29 mouse cellular contexts compared by ENCODE assay signal in the genomic region with DNA sequence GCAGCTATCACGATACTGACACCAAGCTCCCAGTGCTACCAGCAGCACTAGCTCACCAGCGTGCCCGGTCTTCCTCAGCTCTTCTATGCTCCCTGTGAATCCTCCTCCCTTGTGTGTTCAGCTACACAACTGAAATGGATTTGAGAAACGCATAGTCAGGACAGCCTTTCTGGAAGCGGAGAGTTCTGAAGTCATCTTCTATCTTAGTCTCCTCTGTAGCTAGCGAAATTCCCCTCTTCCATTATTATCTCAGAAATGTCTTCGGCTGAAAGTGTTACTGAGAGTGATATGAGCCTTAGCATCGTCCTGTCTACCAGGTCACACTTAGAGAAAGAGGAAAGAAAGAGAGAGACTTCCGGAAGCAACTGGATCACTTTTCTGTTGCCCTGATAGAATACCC. TPM values are rescaled to one million over a fixed set of nuclear protein-coding genes. Genes with fewer than 3 reads are reported as not detected.
DNase-seq lines count a peak whose midpoint lies in the region; ATAC-seq lines count a peak whose summit lies in the region.
"Had no signal": no experiment of that assay in that cellular context is flagged by ENCODE, and none has a peak within 500 bp of the region (broad histone marks: within the 10 kb centered on the region; RNA-seq: fewer than 3 reads in every experiment).

No protein-coding gene starts in this region.

- H3K4me2 ChIP-seq in heart, embryonic 14.5 days (ENCODE audit: low read length), result peak overlapping the region; percentile 53
- H3K4me2 ChIP-seq in lung, embryonic 15.5 days, result peak overlapping the region; percentile 13; the same call in 1 of the 2 replicates
- H3K4me2 ChIP-seq: hindbrain, embryonic 13.5 days; liver, embryonic 13.5 days; midbrain, embryonic 15.5 days; neural tube, embryonic 15.5 days had no signal

- H3K36me3 ChIP-seq in heart, embryonic 14.5 days (ENCODE audit: control insufficient read depth, insufficient read depth, low read length), result no peaks in the 10 kb centered on the region
- H3K36me3 ChIP-seq in lung, embryonic 15.5 days, result no peaks in the 10 kb centered on the region
- H3K36me3 ChIP-seq: hindbrain, embryonic 13.5 days; liver, embryonic 13.5 days; midbrain, embryonic 10.5 days; midbrain, embryonic 15.5 days; neural tube, embryonic 15.5 days had no signal

- DNase-seq in heart, adult 11 months, result peak; percentile 28
- no peak for DNase-seq in heart, adult 9 months (ENCODE audit: low spot score in 2 of 2)
- no peak for DNase-seq in heart, adult 8-10 months (ENCODE audit: low spot score)
- DNase-seq in lung, adult 18-20 months, result no peak
- no peak for DNase-seq in cerebellum, postnatal 10 days
- DNase-seq: adrenal gland, postnatal 25 days; B cell, adult 2 months; cerebellum, adult 11-12 months; cerebellum, adult 9-11 months; forebrain, postnatal 0 days; gastrocnemius, postnatal 14 days; kidney, adult 8-10 months; kidney, postnatal 4 days; liver, embryonic 13.5 days; lung, postnatal 10 days; retina, postnatal 1 day; right cerebral cortex, postnatal 14 days; thymus, postnatal 4 days had no signal

- ATAC-seq in heart, embryonic 14.5 days (ENCODE audit: insufficient number of reproducible peaks, insufficient read depth, low FRiP score, low read depth), result no peak
- peak; percentile 10; the same call in 1 of the 2 replicates for ATAC-seq in lung, embryonic 15.5 days (ENCODE audit: borderline replicate concordance, extremely low read depth, low FRiP score, low TSS enrichment)
- ATAC-seq: forebrain, postnatal 0 days; intestine, embryonic 16.5 days; midbrain, embryonic 15.5 days had no signal

- H3K4me1 ChIP-seq in heart, embryonic 14.5 days (ENCODE audit: control insufficient read depth in 2 of 2, insufficient read depth in 2 of 2, low read length in 2 of 2), result peaks cover 20 to 28% of the 10 kb centered on the region in 2 experiments
- peaks cover 38% of the 10 kb centered on the region for H3K4me1 ChIP-seq in lung, embryonic 15.5 days
- H3K4me1 ChIP-seq: liver, embryonic 13.5 days; midbrain, embryonic 15.5 days had no signal

- no peaks in the 10 kb centered on the region for H3K27me3 ChIP-seq in heart, embryonic 14.5 days (ENCODE audit: control insufficient read depth, insufficient read depth, low read length)
- H3K27me3 ChIP-seq in lung, embryonic 15.5 days, result 0 out of 2 replicates have a peak, but pooled peaks cover 4% of the 10 kb centered on the region
- H3K27me3 ChIP-seq: hindbrain, embryonic 13.5 days; midbrain, embryonic 15.5 days had no signal

- H3K27ac ChIP-seq in heart, embryonic 14.5 days (replicated peaks in 1 of 2; ENCODE audit: control insufficient read depth in 1 of 2, insufficient read depth in 1 of 2, low read depth in 2 of 2, low read length in 2 of 2), result peak overlapping the region; percentile 76 to 88
- no peak overlapping the region for H3K27ac ChIP-seq in lung, embryonic 15.5 days
- H3K27ac ChIP-seq: hindbrain, embryonic 13.5 days; kidney, postnatal 0 days; liver, embryonic 13.5 days; midbrain, embryonic 10.5 days; midbrain, embryonic 15.5 days; neural tube, embryonic 15.5 days had no signal

- peak overlapping the region; percentile 31 for H3K9ac ChIP-seq in heart, embryonic 14.5 days (ENCODE audit: low read length)
- H3K9ac ChIP-seq in lung, embryonic 15.5 days, result no peak overlapping the region
- H3K9ac ChIP-seq: forebrain, postnatal 0 days; hindbrain, embryonic 13.5 days; liver, embryonic 13.5 days; midbrain, embryonic 15.5 days; neural tube, embryonic 15.5 days had no signal

- 15% methylated on average over 9 of the region's 9 CpGs for WGBS in heart, embryonic 14.5 days
- 34% methylated on average over 9 of the region's 9 CpGs for WGBS in lung, embryonic 15.5 days

- 0 out of 4 replicates have a peak overlapping the region, but pooled peaks of 1 of the 2 experiments have one; percentile 10 for H3K4me3 ChIP-seq in heart, embryonic 14.5 days (ENCODE audit: control insufficient read depth in 1 of 2, insufficient read depth in 1 of 2, low read depth in 1 of 2, low read length in 2 of 2)
- no peak overlapping the region for H3K4me3 ChIP-seq in lung, embryonic 15.5 days
- H3K4me3 ChIP-seq: hindbrain, embryonic 13.5 days; liver, embryonic 13.5 days; midbrain, embryonic 10.5 days; midbrain, embryonic 15.5 days; neural tube, embryonic 15.5 days had no signal

- no peaks in the 10 kb centered on the region for H3K9me3 ChIP-seq in heart, embryonic 14.5 days (ENCODE audit: control insufficient read depth, low read length)
- H3K9me3 ChIP-seq in lung, embryonic 15.5 days, result no peaks in the 10 kb centered on the region
- H3K9me3 ChIP-seq: hindbrain, embryonic 13.5 days; liver, embryonic 13.5 days; midbrain, embryonic 10.5 days; midbrain, embryonic 15.5 days; neural tube, embryonic 15.5 days had no signal

RNA-seq across cellular contexts. Expression of a gene that starts 26.5 kb away (rescaled TPM):
- 9.7 and 10.4 TPM in 2 replicates for polyA plus RNA-seq in heart, embryonic 14.5 days (2014; fragmentation: Nextera tagmentation; extraction: Ambion mirVana)
- total RNA-seq in heart, adult 8-10 months (2022), result under 1 TPM; 0.19 to 0.79 (median 0.45) TPM
- polyA plus RNA-seq in lung, embryonic 15.5 days (2015; fragmentation: Nextera tagmentation; extraction: Ambion mirVana), result 14.8 and 16.6 TPM in 2 replicates
- total RNA-seq: common myeloid progenitor, adult 5-6 weeks; granulocyte monocyte progenitor cell, adult 5-6 weeks; megakaryocyte progenitor cell, adult 5-6 weeks had no signal
